Mouse (Mus musculus): ENCODE data around the gene Prim1. TPM values are rescaled to one million over a fixed set of nuclear protein-coding genes. Genes with fewer than 3 reads are reported as not detected.

The Prim1 gene
- polyA plus RNA-seq, 1 experiment, result 89.8 TPM

Other genes with a start within 250 kb of the Prim1 start
- 0.55 TPM in 1 of 2 replicates, not detected in the other for gene Rdh9, start 238.8 kb upstream of the Prim1 start, polyA plus RNA-seq (2011; ENCODE audit: insufficient read depth, insufficient read length, low replicate concordance, missing spikeins)
- gene Rdh16, start 214.0 kb upstream of the Prim1 start, polyA plus RNA-seq (2011; ENCODE audit: insufficient read depth, insufficient read length, low replicate concordance, missing spikeins), result 0.62 TPM in 1 of 2 replicates, not detected in the other
- gene Rdh19, start 165.2 kb upstream of the Prim1 start, polyA plus RNA-seq (2011; ENCODE audit: insufficient read depth, insufficient read length, low replicate concordance, missing spikeins), result not detected in 2 replicates
- not detected in 2 replicates for gene Rdh16f2, start 148.7 kb upstream of the Prim1 start, polyA plus RNA-seq (2011; ENCODE audit: insufficient read depth, insufficient read length, low replicate concordance, missing spikeins)
- 1.1 and 4.5 TPM in 2 replicates for gene Rdh7, start 126.4 kb upstream of the Prim1 start, polyA plus RNA-seq (2011; ENCODE audit: insufficient read depth, insufficient read length, low replicate concordance, missing spikeins)
- not detected in 2 replicates for gene Sdr9c7, start 116.7 kb upstream of the Prim1 start, polyA plus RNA-seq (2011; ENCODE audit: insufficient read depth, insufficient read length, low replicate concordance, missing spikeins)
- 0.90 and 1.4 TPM in 2 replicates for gene Hsd17b6, start 7.6 kb upstream of the Prim1 start, polyA plus RNA-seq (2011; ENCODE audit: insufficient read depth, insufficient read length, low replicate concordance, missing spikeins)
- gene Naca, start 20.4 kb downstream of the Prim1 start, polyA plus RNA-seq (2011; ENCODE audit: insufficient read depth, insufficient read length, low replicate concordance, missing spikeins), result 429 and 585 TPM in 2 replicates
- gene Ptges3, start 43.8 kb downstream of the Prim1 start, polyA plus RNA-seq (2011; ENCODE audit: insufficient read depth, insufficient read length, low replicate concordance, missing spikeins), result 102 and 168 TPM in 2 replicates
- gene Atp5b, start 68.1 kb downstream of the Prim1 start, polyA plus RNA-seq (2011; ENCODE audit: insufficient read depth, insufficient read length, low replicate concordance, missing spikeins), result 369 and 567 TPM in 2 replicates
- gene Baz2a, start 76.4 kb downstream of the Prim1 start, polyA plus RNA-seq (2011; ENCODE audit: insufficient read depth, insufficient read length, low replicate concordance, missing spikeins), result 31.8 and 64.0 TPM in 2 replicates
- 5.9 and 16.2 TPM in 2 replicates for gene Rbms2, start 165.1 kb downstream of the Prim1 start, polyA plus RNA-seq (2011; ENCODE audit: insufficient read depth, insufficient read length, low replicate concordance, missing spikeins)
- gene Gls2, start 179.3 kb downstream of the Prim1 start, polyA plus RNA-seq (2011; ENCODE audit: insufficient read depth, insufficient read length, low replicate concordance, missing spikeins), result 1.3 and 3.2 TPM in 2 replicates
- 5.1 and 5.3 TPM in 2 replicates for gene Spryd4, start 196.6 kb downstream of the Prim1 start, polyA plus RNA-seq (2011; ENCODE audit: insufficient read depth, insufficient read length, low replicate concordance, missing spikeins)
- gene Mip, start 210.7 kb downstream of the Prim1 start, polyA plus RNA-seq (2011; ENCODE audit: insufficient read depth, insufficient read length, low replicate concordance, missing spikeins), result not detected in 2 replicates
- gene Timeless, start 216.9 kb downstream of the Prim1 start, polyA plus RNA-seq (2011; ENCODE audit: insufficient read depth, insufficient read length, low replicate concordance, missing spikeins), result 45.9 and 61.1 TPM in 2 replicates
- gene Apon, start 238.9 kb downstream of the Prim1 start, polyA plus RNA-seq (2011; ENCODE audit: insufficient read depth, insufficient read length, low replicate concordance, missing spikeins), result 3.2 and 4.4 TPM in 2 replicates

All from bone marrow, adult 2 months (tissue).